Mouse (Mus musculus) layer of hippocampus, adult 8-10 months (tissue): Measurements from ENCODE around the gene Rabgap1l. TPM values are rescaled to one million over a fixed set of nuclear protein-coding genes. Genes with fewer than 3 reads are reported as not detected.
A peak's percentile ranks its signal among the peaks of the same experiment; 100 is the strongest.
"Not testable (repeated sequence)": the region's sequence is repeated elsewhere in the genome, so short reads cannot be mapped to it uniquely, and the experiment has no call there.

Experiments
- DNase-seq, 2 experiments: peaks; one replicate each; pipeline ENCODE4 v3.0.0; 2022; ENCODE audit warnings: low spot score in 2 of 2
- total RNA-seq, 4 experiments: library from RNA; stranded (reverse); gene quantifications; 2 replicates each; pipeline ENCODE4 v1.2.4; 2022

Rabgap1l gene
- total RNA-seq, 4 experiments from 2014 or later, result 230 to 257 (median 248) TPM

DNA sequence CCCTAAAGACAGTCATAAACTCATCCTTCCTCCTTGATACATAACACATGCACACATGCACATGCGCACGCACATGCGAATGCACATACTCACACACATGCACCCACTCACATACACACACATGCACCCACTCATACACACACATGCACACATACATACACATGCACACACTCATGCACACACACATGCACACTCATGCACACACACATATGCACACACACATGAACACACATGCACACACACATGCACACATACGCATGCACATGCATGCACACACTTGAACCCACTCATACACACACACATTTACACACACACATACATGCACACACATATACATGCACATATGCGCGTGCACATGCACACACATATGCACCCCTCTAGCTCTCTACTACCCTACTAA is 89.2 kb downstream of the Rabgap1l start:
- no peak for DNase-seq

DNA sequence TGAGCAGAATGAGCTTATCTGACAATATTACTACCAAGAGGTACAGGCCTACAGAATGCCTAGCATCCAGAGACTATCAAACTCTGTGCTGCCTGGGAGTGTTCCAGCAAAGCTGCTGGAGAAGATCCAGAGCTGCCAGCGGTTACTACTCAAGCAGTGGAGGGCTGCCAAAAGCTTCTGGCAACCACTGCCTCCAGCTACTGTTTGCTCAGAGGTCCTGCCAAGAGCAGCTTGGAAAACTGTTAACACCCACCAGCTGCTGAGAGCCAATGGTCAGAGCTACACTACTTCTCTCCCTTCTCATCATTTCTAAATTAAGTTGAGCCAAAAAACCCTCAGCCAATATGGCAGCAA is 99.9 kb downstream of the Rabgap1l start:
- DNase-seq, result peak; percentile 87 to 91

DNA sequence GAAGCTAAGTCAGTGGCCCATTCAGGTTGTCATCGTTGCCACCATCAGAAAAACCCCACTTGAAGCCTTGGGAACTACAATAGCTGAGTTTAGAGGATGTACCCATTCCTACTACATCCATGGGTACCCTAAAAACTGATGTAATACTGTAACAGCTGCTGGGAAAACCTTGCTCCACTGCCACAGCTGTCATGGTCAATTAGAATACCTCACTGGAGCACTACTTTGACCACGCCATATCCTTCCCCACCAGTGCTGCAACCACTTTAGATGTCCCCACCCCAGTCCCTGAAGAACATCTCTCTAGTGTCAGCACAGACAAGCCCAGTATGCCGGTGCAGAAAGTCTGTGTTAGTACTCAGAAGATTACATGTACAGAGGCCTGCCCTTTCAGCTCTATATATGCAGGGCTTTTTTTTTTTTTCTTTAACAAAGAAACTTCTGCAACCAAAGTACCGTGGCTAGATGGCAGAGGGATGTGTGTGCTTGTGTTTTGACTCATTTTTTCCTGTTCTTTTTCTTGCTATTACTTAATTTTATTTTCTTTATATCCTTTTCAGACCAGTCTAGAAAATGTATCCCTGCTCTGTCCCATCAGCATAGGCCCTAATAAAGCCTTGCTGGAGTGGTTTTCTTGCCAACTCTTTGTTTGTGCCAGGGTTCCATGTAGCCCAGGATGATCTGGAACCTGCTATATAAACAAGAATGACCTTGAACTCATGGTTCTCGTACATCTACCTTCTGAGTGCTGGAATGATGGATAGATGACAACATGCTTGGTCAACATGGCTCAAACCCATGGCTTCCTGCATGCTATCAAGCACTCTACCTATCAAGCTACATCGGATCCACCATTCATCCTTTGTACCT is 100.6 kb downstream of the Rabgap1l start:
- no peak for DNase-seq

DNA sequence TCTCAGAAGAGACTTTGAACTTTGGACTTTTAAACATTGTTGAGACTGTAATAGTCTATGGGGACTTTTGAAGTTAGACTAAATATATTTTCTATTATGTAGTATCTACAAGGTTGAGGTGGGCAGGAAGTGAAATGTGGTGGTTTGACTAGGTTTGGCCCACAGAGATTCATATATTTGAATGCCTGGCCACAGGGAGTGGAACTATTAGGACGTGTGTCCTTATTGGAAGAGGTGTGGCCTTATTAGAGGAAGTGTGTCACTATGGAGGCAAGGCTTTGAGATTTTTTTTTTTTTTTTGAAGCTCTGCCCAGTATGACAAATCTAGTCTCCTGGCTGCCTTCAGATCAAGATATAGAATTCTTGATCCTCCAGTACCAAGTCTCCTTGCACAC is 101.8 kb downstream of the Rabgap1l start:
- no peak for DNase-seq

DNA sequence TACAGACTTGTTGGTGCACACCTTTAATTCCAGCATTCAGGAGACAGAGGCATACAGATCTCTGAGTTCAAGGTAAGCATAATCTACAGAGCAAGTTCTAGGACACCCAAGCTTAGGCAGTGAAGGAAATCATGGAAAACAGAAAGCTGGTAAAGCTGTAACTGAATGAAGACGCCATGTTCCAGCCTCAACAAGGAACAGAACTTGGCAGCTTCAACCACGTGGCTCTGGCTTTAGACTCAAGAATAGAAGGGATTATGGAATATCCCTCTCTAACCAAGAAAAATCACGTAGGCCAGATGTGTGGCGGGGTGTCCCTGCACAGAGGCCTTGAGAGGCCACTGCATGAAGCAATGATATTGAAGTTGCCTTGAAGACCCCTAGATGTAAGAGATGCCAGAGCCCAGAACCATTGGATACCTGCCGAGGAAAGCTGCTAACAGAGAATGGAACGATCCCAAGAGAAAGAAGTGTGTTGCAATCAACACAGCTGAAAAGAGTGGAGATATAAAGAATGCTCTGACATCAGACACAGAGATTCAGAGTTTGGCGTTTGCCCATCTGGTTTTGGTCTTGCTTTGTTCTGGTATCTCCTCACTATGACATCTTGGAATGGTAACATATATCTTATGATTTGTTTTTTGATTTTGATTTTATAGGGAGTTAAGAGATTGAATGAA is 102.4 kb downstream of the Rabgap1l start:
- no peak for DNase-seq

DNA sequence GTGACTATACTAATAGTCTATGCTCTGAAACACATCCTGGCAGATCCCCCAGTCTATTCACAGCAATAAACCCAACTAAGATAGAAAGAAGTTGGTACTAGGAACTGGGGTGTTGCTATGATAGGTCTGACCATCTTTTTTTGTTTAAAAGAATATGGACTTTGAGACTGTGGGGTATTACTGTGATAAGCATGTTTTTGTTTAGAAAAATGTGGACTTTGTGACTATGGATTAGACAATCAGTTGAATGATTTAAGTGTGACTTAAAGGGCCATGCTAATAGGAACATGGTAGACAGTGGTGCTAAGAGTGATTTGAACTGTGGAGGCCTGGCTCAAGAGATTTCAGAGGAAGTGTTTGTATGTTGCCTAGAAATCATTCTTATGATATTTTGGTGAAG is 103.5 kb downstream of the Rabgap1l start:
- DNase-seq, result no peak

DNA sequence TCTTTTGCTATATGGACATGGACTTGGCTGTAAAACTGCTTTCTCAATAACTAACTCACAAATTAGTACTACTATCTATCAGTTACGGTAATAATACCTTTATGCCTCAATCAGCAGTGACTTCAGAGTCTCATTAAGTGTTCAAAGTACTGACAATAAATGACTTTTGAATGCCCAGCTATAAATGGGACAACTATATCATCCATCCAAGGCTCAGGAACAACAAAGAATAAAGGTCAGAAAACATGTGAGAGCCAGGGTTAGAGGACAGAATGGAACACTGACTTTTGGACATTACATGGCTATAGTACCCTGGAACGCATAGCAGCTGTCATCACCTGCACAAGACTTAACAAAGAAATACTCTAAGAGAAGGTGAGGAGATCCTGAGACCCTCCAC is 108.8 kb downstream of the Rabgap1l start:
- no peak for DNase-seq

DNA sequence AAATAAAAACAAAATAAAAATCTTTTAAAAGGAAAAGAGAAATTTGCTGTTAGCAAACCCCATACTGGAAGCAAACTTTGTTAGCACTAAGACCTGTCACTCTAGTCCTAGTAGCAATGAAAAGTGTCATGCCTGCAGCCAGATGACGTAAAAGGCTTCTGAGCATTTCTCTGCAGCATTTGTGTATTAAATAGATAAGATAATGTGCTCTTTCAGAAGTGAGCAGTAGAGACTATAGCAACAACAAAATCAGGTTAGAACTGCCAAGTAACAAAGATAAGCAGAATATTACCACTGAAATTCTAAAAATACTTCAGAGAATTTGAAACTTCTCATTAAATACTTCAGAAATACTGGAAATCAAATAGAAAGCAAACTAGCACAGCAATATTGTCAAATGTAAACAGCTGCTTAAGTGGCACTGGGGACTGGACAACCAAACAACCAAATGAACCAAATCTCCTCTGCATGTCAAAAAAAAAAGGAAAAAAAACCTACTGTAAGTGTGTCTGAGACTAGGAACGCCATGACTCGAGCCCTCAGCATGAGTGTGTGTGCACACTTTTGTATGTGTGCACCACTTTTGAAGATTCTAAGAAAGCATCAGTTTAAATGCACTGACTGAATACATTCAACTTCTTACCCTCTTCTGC is 111.5 kb downstream of the Rabgap1l start:
- no peak for DNase-seq

DNA sequence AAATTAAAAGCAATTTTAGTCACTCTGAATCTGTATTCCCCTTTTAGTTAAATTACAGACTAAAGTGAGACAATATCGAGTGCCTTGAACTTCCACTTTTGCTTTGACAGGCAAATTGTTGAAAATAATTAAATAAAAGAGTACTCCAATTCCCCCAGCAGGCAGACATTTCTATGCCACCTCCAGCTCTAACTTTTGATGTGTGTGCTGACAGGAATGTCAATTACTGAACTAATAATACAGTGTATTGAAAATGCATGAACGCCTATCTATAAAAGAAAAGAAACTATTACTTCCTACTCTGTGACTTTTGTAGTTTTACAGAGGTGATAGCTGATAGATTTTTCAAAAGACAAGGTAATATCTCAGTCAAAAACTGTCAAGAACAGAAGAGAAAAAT is 118.2 kb downstream of the Rabgap1l start:
- DNase-seq, result no peak

DNA sequence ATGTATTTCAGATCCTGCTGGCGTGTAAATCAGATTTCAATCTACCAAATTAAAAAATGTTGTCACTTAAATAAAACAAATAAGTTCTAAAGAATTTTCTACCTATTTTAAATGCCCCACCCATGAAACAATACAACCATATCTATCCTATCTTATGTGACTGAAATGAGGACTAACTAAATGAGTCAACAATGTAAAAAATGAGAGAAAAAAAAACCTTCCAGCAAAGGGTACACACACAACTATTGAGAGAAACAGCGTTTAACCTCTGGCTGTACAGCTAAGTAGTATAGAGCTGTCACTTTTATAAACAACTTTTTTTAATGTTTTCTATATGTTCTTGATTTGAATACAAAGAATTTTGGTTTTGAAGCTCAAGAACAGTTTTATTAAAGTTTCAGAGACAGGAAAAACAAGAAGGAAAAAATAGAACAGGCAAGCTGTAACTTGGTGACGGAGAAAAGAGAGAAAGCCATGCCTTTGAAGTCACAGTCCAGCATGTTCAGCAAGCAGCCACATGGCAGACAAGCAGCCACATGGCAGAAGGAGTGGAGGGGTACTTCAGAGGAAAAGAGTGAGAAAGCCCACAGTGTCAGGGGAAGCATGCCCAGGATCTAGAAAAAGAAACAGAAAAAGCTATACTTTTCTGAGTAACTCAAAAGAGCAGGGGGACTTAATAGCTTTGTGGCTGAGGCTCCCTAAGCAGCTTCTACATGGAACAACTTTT is 120.8 kb downstream of the Rabgap1l start:
- DNase-seq, result no peak

DNA sequence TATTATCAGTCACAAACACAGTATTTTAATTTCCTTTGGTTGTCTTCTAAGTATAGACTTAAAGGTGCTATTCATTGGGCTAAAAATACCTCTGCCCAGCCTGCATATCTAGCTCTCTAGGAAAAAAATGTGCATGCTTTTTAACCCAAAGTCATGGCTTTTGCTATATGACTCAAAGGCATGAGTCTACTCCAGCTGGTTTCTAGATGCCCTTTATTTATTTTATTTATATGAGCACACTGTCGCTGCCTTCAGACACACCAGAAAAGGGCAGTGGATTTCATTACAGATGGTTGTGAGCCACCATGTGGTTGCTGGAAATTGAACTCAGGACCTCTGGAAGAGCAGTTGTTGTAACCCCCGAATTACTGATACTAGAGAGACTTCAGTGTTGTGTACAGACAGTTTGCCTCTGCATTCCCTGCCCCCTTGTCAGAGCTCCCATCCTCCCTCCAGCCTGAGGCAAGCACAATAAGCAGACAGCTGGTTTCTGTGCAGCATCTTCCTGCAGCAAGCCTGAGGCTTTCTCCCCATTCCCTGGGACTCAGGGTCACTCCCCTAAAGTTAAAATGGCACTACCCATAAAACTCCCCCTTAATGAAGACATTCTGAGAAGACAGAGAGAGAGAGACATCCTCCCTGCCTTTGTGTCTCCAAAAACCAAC is 137.1 kb downstream of the Rabgap1l start:
- DNase-seq, result no peak

DNA sequence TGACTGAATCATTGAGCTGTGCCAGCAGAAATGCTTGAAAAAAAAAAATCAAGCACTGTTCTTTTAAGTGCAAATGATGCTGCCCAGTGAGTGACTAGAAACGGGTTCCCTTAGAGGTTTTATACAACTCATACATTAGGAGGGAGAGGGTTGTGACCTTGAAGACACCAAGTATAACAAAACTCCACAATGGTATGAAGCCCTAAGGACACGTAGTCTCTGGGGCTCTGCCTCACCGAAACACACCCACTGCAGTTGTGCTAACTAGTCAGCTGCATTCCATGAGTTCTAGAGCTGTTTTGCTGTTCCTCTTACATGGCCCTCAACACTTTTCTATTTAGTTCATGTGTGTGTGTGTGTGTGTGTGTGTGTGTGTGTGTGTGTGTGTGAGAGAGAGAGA is 141.3 kb downstream of the Rabgap1l start:
- DNase-seq, result no peak

DNA sequence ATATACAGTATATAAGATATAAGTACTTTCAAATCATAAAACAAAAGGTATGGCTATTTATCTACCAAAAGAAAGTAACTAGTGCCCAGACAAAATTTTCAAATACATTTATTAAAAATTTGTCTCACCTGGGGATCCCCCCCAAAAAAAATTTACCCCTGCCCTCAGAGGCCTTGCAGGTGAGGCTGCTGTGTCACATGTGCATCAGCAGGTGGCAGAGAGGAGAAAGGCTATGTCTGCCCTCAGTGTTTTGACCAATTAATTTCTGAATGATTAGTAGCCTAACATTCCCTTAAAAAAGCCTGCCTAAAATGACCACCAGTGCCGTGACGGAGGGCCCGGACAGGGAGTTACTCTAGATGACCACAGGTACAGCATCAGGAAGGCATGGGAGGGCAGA is 147.6 kb downstream of the Rabgap1l start:
- no peak for DNase-seq

DNA sequence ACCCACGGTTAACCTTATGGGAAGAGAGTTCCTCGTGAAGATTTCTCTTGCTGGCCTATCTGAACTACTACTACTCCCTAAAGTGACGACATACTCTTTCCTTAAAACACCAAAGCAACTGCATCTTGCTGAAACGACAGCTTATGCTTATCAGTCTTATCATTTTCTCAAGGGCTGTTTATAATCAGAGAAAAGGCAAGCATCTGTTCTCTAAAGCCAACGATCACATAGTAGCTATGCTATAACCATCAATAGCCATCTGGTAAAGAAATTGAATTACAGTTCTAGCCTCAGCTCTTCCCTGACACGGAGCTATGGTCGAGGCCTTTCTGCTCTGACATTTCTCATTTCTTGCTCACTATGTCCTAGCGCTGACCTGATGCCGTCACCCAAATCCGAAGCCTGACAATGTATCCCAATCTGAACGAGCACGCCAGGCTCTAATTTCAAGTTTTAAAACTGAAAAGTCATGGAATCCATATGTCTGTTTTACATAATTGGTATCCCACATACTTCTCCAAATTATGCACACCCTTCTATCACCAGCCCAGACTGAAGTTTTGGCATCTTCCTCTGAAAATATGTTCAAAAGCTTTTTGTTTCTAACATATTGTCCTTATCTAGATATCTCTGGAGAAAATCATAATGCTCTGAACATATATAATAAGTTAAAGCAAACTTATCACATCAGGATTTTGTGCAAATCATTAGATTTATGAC is 164.6 kb downstream of the Rabgap1l start:
- DNase-seq, result no peak

DNA sequence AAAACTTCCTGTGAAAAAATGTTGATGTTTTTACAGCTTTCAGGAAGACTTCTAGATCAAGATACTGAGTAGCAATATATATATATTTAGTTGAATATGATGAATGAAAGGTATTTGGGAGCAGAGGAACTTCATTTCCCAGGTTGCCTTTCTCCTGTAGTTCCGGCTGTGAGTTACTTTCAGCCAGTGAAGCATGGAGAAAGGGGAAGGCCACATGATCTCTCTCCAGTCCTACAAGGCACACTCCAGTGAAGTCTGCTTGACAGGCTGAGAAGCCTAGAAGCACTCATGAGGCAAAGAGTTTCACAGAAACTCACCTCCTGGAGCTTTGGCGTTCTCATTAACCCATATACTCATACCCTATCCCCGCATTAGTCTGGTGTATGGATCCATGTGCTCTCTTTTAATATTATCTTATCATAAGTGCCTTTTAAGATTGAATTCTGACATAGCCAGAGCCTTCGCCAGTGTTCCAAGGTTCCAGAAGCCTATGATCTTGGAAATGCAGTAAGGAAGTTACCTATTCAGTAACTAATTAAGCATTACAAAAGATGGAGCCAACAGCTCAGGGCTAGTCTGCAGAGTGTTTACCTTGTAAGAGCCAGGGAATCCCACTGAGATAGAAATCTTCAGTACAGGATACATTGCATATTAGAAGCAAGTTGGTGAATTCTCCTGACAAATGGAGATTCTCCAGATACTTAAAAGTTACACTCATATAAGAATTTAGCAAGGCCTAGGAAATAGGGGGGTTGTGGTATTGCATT is 168.5 kb downstream of the Rabgap1l start:
- not testable (repeated sequence) for DNase-seq

DNA sequence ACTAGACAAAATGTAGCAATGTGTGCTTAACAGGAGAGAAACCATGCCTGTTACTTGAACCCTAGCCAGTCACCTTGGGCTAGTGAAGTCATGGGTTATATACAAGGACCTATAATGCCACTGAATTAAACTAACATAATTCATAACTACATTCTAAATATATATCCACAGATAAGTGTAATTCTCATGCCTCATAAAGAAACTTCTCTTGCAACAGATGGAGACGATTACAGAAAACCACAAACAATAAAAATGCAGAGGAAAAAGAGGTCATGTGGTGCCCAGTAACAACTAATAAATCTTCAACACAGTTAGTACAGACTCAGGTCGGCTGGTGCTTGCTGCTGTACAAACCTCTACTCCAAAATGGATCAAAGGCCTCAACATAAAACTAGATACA is 174.8 kb downstream of the Rabgap1l start:
- no peak for DNase-seq

DNA sequence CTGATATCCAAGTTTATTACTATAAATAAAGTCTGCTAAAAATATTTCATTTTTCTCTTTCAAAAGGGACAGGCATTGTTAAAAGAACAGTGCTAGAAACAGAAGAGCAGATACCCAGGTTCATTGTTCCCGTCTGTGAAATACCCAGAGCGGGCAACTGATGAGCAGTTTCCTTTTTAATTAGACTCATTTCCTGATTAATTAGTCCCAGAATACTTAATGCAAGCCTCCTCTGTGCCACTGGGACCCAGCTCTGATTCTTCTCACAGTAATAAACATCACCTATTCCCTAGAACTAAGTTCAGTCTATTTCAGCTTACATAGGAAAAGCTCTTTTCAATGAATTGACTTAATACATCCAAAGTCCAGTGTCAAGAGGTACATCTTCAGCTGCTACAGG is 186.6 kb downstream of the Rabgap1l start:
- DNase-seq, result no peak

DNA sequence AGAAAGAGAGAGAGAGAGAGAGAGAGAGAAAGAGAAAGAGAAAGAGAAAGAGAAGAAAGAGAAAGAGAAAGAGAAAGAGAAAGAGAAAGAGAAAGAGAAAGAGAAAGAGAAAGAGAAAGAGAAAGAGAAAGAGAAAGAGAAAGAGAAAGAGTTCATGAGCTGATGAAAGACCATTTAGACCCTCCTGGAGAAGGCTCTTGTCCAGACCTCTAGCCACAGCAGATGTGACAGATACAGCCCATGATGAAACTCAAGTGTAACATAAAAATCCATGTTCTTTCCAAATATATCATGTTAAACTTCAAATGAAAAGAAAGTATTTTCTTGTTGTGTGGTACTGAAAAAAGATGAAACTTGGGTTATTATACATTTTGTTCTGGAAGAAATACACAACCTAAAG is 189.7 kb downstream of the Rabgap1l start:
- not testable (repeated sequence) for DNase-seq

DNA sequence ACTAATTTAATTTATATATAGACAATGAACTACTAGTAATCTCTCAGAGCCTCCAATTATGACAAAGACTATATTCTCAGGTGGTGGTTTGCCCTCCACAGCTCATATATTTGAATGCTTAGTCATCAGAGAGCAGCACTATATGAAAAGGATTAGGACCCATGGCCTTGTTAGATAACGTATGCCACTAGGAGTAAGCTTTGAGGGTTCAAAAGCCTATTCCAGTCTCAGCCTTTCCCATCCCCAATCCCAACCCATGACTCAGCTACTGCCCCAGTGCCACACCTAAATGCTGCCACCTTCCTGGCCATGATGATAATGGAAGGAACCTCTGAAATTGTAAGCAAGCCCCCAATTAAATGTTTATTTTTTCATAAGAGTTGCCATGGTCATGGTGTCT is 195.6 kb downstream of the Rabgap1l start:
- no peak for DNase-seq

DNA sequence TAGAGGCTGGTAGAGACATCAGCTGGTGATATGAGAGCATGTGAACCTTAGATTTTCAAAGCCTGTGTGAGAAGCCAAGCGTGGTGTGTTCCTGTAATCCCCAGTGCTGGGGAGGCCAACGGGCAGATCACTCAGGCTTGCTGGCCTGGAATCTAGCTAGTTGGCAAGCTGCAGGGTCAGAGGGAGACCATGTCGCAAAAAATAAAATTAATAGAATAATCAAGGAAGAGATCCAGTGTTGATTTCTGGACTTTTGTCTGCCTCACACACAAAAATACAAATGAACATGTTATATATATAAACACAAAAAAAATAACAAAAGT is 196.1 kb downstream of the Rabgap1l start:
- no peak for DNase-seq
